Mouse (Mus musculus) mesoderm, embryonic 11.5 days (tissue): ENCODE data around the gene Klc1.

Source experiments
- DNase-seq: peaks from one replicate; pipeline ENCODE4 v3.0.0-alpha.2; 2012; ENCODE audit warnings: low read depth, low spot score

Gene Klc1

DNA sequence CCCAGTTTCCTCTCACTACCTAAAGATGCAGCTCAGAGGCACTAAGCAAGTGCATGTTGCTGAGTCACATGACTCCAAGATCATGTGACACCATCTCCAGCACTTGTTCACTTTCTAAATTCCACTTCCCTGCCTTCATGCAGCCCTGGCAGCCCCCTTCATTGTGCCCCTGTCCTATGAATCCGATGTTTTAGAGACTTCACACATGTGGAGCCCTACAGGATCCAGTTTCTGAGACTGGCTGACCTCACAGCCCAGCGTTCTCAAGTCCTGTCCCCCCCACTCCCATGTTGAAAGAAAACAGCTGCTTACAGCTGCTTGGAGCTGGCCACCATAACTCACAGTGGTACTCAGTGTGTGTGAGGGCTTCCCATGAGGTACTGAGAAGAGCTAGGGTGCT lies 15.2 kb upstream of the Klc1 start:
- DNase-seq = peak; percentile 35

DNA sequence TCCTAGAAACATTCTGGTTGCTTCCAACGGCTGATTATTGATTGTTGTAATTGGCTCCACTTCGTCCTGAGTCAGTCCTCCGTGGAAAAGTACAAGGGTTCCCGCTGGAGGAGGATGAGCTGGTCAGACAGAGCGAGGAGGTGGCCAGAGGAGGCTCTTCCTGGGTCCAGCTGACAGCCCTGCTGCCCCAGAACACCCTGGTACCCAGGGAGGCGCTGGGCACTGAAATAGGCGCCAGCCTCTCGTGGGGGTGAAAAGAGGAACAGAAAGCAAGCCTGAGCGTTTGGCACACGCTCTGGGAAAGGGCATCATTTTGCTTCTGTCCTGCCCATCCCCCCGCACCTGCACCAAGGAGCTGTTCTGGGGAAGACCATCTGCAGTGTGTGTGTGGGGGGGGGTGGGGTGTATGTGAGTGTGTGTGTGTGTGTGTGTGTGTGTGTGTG lies 14.6 kb upstream of the Klc1 start:
- DNase-seq = no peak

DNA sequence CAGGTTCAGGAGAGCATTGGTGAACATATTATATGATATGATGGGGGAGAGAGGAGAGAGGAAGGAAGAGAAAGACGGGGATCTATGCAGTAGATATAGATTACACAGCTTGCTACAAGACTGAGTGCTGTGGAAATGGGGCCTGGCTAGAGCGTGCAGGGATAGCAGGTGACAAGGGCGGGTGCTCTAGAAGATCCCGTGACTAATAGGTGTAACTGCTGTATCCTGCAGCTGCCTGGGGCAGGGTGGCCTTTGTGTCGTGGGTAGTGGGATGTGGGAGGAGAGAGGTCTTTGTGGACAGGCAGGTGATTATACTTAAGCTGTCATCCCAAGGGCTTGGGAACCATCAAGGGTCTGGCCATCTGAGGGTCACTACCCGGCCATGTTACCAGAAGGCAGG lies 13.4 kb upstream of the Klc1 start:
- no peak for DNase-seq

DNA sequence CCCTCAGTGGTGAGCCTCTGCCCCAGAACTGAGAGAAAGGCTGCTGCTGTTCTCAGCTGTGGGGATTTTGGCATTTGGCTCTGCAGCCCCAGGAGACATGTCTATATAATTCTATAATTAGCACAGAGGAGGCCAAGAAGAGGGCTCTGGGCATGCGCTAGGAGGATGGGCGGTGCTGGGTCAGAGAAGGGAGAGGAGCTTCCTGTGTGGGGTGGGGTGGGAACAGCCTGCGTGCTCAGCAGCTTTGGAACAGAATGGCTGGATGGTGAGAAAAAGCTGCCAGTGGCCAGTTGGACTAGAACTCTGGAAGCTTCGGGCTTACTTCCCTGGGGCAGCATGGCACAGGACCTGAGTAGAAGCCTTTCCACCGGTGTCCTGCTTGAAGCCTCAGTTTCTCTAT lies 12.6 kb upstream of the Klc1 start:
- DNase-seq = no peak

DNA sequence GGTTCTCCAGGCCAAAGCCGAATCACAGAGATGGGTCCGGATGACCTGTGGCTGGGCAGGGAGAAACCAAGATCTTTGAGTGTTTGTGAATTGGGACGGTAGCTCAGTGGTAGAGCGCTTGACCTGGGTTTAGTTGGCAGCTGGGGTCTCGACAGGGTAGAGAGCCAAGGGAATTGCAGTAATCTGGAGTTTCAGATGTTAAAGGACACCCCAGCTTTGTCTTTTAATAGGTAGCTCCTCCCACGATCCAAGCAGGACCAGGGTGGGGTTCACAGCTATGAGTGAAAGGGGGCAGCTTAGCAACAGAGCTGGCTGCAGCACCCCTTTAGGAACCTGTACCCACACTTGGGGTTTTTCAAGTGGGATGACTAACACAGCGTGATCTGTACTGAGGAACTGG lies 11.2 kb upstream of the Klc1 start:
- DNase-seq = no peak

DNA sequence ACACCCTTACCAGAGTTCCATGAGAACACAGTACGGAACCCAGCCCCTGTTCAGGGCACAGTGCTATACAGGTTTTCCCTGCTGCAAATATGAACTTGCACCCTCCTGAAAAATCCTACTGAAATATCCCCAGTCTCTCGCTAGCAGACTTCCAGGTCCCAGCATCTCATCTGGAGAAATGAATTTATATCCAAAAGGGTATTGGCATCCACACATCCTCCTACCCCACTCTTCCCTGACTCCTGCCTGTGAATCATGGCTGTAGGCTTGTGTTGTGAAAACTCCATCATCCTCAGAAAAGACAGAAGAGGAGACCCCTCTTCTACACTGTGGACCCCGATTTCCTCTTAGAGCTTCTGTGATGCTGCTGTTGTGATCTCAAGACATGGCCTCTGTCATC lies 7.9 kb upstream of the Klc1 start:
- DNase-seq = no peak

DNA sequence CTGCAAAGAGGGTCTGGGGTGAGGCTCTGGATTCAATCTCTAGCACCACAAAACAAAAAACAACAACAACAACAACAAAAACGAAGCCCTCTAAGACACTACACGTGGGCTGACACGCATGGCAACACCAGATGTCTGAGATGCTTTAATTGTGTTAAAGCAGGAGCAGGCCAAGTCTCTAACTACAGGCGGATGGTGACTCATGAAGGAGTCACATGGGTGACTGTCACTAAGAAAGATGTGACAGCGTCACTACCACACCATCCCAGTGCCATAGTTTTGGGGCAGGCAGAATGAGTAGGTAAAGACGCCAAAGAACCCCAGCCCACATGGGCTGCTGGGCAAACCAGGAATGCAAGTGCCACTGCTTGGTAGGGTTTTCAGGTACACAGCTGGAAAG lies 6.2 kb upstream of the Klc1 start:
- no peak for DNase-seq

DNA sequence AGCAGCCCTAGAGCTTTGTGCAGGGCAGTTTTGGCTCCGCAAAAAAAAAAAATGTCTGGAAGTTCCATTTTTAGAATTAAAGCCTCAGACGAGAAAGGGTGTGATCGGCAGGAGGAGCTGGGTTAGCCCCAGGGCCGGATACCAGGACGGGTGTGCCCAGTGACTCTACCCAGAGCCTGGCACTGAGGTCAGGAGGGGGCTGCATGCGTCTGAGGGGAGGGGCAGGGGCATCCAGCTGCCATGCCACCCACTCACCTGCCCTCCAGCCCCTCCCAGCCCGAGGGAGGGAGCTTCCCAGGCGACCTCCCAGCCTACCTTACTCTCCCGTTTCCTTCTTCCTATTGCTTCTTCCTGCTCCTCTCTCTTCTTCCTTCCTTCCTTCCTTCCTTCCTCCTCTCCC lies 5.3 kb upstream of the Klc1 start:
- DNase-seq = no peak

DNA sequence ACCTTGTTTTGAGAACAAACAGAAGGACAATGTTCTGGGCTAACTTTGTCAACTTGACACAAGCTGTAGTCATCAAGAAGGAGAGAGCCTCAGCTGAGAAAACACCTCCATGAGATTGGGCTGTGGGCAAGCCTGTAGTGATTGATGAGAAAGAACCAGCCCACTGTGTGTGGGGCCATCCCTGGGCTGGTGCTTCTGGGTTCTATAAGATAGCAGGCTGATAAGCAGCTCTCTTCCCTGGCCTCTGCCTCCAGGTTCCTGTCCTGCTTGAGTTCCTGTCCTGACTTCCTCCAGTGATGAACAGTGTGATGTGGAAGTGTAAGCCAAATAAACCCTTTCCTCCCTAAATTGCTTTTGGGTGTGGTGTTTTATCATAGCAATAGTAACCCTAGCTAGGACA lies 3.9 kb upstream of the Klc1 start:
- DNase-seq = no peak

DNA sequence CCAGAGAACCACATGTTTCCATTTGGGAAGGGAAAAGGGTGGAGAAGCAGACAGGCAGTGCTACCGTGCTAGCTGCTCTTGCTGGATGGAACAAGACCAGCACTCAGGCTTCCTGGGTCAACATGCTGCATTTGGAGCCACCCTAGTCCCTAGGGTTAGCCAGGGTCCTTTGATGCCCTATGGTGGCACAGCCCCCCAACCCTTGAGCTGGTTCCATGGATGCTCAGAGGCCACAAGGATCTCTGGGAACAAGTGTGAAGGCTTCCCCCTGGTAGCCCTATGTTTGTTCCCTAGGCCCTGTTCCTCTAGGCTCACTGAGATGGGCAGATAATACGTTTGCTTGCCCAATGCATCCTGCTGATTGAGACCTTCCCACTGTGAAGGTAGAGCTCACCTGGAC lies 3.4 kb upstream of the Klc1 start:
- no peak for DNase-seq

DNA sequence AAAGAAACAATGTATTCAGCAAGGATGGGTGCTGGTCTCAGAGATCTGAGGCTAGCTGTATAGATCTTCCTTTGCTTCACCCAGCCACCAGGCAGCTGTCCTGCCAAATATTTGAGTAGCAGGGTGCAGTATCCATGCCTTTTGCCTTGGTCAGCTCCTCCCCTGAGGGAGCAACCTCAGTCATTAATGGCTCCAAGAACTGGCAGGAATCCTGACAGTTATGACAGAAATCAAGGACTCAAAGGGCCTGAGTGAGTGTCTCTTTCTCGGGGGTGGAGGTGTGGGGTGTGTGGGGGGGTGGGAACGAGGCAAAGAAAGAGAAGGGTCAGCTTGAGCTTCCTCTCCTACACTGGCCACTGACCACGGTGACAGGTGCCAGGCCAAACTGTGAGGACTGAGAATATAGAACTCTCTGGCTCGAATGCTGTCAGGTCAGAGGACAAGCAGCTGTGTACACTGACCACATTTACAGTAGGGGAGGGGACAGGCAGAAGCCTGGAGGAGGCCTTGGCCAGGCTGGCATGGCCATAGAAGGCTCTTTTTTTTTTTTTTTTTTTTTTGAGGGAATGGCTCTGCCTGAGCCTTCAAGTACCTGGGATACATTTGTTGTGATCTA lies 2.5 kb upstream of the Klc1 start:
- DNase-seq = no peak

DNA sequence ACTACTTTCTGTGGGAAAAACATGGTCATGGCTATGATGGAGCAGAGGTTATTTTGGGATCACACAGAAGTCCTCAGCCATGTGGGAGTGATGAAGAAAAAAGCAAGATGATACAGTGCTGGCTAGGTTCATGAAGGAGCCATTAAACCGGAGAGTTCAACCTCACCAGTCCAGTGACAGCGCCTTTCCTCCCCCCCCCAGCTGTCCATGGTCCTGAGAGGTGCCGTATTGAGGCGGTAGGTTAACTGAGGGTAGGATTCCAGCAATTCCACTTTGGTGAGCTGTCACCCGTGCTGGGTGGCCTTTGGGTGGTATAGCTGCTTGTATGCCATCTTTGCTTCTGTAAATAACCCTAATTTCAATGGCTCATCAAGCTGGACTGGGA lies 2.0 kb upstream of the Klc1 start:
- DNase-seq = no peak

DNA sequence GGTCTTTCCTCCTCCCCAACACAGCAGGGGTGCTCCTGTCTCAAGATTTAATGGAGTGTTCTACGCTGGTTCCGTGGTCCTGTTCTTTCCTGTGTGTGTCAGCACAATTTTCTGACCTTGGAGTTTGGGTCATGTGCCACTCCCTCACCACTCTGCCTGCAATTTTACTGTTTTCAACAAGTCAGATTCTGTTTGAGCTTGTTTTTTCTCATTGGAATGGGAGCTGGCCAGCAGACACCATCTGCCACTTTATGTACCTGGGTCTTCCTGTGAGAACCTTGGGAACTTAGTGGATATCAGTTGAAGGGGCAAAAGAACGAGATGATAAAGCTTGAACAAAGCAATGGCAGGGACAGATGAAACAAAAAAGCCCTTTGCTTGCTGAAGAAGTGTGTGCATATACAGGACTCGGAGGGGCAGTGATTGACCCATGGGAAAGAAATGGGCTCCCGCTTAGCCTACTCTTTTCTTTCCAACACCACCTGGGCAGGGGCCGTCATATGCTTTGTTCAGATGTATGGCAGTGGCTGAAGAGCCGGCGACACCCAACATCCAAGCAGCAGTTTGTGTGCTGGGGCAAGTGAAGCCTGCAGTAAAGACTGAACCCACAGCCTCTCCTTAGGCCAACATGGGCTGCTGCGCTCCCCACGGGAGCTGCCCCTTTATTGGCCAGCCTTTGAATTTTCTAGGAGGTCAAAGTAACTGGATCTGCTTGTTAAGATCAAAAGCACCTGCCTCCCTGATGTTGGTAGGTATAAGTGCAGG lies 906 bp upstream of the Klc1 start:
- no peak for DNase-seq

DNA sequence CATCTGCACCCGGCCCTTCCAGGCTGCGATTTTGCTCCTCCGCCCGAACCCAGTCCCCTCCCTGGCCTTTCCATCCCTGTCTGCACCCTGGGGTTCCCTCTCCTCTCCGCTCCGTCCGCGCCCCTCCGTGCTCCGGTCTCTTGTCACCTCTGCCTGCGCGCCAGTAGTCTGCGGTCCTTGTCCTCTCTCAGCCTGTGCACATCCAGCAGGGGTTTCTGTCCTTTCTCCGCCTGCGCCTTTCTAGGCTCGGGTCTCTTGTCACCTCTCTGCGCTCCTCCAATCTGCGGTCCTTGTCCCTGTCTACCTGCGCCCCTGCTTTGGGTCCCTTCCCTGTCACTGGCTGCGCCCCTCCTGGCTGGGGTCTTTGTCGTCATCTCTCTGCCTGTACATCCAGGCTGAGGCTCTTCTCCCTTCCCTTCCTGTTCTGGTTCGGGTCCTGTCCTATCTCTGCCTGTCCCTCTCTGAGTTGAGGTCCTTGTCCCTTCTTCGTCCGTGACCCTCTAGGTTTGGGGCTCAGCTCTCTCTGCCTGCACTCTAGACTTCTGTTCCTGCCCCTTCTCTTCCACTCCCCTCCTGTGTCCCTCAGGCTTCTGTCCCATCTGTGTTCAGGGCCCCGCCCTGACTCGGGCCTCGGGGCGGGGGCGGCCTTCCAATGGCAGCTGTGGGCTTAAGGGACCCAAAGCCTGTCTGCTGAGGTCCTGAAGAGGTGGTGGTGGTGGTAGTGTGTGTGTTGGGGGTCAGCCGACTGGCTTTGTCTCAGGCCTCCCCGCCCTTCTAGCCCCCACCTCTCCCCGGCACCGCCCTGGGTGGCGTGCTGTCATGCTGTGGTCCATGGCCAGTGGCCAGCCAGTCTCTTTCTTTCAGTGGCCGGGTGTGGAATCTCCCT lies 770 bp downstream of the Klc1 start:
- peak; percentile 52 for DNase-seq

DNA sequence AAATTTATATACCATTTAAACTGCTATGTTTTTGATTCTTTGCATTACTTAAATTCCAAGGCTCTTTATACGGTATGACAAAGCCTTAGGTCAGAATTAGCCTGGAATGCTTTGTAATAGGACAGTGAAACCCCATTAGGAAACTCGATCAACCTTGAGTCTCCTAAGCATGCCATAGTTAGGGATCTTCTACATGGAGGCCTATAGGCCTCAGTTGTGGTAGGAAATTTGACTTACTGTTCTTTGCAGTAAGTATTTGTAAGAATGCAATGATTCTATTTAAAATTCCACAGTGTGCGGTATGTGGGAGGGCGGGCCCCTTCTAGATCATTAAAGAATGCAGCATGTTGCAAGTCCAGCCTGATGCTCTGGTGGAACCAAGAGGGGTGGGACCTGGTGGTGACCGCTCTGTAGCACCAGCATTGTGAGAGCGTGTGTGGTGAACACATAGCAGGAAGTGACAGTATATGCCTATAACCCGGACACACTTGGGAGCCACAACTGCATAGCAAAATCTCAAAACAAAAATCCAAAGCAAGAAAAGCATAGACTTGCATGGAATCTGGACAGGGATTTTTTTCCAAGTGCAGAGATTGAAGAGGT lies 1.8 kb downstream of the Klc1 start:
- no peak for DNase-seq

DNA sequence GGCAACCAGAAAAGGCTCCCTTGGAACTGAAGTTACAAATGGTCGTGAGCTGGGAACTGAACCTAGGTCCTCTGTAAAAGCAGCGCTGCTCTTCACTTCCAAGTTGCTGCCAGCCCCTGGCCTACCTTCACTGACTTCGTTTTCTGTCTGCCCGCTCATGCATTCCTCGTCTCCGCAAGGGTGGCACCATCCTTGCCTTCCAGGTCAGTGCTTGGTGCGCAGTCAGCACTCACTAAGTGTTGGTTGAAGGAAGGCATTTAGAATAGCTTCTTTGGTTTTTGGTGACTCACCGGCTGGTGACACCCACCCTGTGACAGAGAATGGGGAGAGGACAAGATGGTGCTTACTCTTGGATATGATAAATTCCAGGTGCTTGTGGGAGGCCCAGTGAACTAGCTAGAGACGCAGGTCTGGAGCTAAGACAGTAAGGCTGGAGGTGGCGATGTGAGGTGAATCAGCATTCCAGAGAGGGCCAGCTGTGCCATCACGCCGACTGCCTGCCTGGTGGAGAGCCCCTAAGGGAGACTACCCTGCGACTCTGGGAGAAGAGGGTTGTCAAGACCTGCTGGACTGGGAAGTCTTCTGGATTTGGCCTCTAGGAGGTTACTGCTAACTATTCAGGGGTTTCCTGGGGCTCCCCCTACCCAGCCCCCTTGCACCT lies 4.1 kb downstream of the Klc1 start:
- DNase-seq = no peak

DNA sequence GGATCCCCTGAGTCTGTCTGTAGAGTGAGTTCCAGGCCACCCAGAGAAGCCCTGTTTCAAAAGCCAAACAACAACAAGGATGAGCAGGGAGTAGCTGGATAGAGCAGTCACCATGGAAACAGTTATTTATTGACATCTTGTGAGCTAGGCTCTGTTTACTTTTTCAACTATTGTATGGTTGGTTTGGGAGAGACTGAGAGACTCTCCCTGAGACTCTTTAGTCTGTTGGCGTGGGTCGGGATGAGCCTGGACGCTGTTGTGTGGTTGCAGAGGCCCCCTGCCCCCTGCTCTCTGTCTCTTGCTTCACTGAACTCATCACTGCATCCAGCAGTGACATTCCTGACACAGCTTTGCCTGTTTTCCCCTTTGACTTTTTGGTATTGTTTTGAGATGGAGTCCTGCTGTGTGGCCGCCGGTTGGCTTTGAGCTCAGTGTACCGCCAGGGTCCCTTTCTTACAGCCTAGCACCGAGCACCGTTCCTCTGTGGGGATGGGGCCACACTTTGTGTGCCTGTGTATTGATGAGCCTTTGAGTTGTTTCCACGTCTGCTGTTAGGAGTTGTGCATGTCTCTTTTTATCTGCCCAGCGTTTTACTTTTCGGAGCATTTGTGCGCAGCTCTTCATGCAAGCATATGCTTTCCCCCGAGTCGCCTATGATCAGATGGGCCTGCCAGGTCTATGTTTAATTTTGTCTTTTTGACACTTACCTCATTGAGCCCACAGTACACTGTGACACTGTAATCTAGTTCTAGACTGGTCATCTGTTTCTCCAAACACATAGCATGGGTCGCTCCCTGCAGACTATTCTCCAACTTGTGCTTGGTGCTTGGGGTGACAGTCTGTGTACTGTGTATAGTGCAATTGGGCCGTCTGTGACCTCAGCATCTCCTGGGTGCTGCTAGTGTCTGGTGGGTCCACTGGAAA lies 7.9 kb downstream of the Klc1 start:
- peak; percentile 59 for DNase-seq

DNA sequence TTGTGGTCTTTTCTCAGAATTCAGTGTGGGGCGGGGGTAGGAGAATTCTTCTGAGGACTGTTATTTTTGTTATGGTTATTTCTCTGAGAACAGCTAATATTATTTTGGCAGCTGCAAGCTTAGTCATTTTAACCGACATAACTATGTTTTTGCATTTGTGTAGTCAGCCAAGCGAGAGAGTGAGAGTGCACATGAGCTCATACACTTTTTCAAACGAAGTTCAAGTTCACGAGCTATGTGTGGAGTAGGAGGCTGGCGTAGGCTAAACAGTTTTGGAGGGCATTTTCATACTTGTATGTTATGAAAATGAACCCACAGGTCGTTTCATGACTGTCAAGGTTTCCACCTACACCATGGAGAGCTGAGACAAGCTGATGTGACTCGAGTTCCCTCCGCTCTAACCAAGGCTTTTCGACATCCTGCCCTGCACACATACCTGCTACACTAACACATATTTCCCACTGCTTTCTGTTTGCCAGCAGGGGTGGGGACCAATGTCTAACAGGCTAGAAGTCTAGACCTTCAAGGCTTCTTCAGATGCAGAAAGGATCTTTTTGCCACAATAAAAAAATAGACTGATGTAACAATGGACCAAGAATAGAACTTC lies 9.8 kb downstream of the Klc1 start:
- DNase-seq = no peak

DNA sequence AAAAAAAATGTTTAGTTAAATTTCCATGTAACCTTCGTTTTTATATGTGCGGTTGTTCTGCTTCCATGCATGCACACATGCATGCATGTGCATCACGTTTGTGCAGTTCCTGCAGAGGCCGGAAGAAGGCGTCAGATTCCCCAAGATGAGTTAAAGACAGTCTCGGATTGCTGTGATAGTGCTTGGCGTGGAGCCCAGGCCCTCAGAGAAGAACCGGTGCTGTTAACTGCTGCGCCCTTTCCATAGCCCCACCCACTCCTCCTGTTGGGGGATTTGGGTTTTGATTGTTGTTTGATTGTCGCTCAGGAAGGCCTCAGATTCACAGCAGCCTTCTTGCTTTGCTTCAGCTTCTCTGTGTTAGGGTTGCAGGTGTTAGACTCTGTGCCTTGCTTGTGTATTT lies 10.7 kb downstream of the Klc1 start:
- DNase-seq = no peak
